Mouse (Mus musculus) gastrocnemius, adult 8-10 months (tissue): ENCODE measurements around the gene Smok2b. TPM values are rescaled to one million over a fixed set of nuclear protein-coding genes. Genes with fewer than 3 reads are reported as not detected.
"Not testable (repeated sequence)": the region's sequence is repeated elsewhere in the genome, so short reads cannot be mapped to it uniquely, and the experiment has no call there.

Experiments used
- DNase-seq, 2 experiments: peaks; one replicate each; pipeline ENCODE4 v3.0.0; 2022; ENCODE audit warnings: low spot score in 2 of 2
- total RNA-seq, 4 experiments: library from RNA; stranded (reverse); gene quantifications; 2 replicates each; pipeline ENCODE4 v1.2.4; 2022

The Smok2b gene
- total RNA-seq, 4 experiments from 2014 or later = not detected

DNA sequence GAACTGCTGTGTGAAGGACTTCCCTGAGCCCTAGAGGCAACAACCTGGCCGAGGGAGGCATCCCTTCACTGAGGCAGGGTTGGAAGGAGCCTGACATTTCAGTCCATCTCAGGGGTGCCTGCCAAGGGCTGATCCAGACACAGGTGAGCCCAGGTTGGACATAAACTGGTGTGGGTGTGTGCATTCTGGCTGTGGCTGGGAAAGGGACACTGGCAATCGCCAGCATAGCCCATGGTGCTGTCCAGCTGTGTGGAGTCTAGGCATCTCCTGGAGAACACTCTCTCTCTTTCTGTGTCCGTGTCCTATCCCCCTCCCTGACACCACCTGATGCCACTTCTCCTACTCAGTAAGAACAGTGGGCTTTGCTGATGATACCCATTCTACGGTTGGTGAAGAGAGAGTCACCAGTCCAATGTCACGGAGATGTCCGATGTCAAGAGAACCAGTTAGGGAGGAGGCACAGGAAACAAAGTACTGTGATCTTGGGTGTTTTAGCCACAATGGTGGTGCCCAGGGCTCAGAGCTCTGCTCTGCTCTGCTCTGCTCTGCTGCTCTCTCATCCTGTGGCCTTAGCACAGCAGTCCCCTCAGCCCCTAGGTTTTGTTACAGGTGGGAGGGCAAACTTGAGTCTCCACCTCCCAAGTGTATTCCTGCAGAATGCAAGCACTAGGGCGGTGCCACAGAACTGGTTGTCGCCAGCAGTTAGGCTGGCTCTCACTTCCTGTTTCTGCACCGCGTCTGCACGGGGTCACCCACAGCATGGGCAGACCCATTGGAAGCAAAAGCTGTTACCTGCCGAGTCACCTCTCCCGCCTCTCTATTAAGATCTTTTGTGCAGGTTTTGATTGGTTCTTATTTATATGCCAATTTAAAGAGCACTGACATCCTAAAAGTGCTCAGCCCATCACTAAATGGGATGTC lies 11.0 kb downstream of the Smok2b start:
- not testable (repeated sequence) for DNase-seq

DNA sequence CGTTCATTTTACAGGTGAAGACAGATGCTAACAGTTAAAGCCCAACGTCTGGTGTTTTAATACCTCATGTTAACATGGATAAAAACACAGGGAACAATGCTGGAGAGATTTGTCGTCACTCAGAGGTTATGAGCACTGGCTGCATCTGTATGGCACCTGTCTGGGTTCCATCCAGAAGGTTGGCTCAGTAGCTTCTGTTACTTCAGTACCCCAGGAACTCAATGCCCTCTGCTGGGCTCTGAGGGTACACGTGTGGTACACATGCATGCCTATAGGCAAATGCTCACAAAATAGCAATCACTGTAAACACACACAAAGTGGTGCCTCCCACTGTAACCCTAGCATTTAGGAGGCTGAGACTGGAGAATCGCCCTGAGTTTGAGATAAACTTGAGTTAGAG lies 24.7 kb downstream of the Smok2b start:
- not testable (repeated sequence) for DNase-seq

Other genes starting within 250 kb of the Smok2b start
- gene Wtap, start 236.1 kb upstream of the Smok2b start, total RNA-seq = 10 to 100 TPM; 22.5 to 28.0 (median 26.2) TPM
- 100 to 1,000 TPM; 386 to 415 (median 402) TPM for gene Sod2, start 223.4 kb upstream of the Smok2b start, total RNA-seq
- not detected for gene Gpr31b, start 178.0 kb upstream of the Smok2b start, total RNA-seq
- gene Tcp10b, start 169.2 kb upstream of the Smok2b start, total RNA-seq = under 1 TPM in 3 of 4 experiments, not detected in 1; 0.16 to 0.43 (median 0.27) TPM
- gene Unc93a, start 98.4 kb upstream of the Smok2b start, total RNA-seq = not detected
- gene Smok2a, start 9.1 kb upstream of the Smok2b start, total RNA-seq = not detected
- not detected for gene Tcp10c, start 124.3 kb downstream of the Smok2b start, total RNA-seq